Mouse (Mus musculus) gastrocnemius, postnatal 14 days (tissue): Measurements from ENCODE around the gene Vegfb. TPM values are rescaled to one million over a fixed set of nuclear protein-coding genes. Genes with fewer than 3 reads are reported as not detected.

Experiments
- total RNA-seq, 2 experiments: library from RNA; stranded (reverse); gene quantifications; 2 replicates each; pipeline ENCODE4 v1.2.3; 2021

The Vegfb gene
- total RNA-seq, 2 experiments from 2014 or later: 90.8 to 118 TPM

Other genes starting within 250 kb of the Vegfb start
- gene Rps6ka4, start 147.0 kb downstream of the Vegfb start, total RNA-seq: 1 to 10 TPM; 7.7 to 8.5 TPM
- gene Ccdc88b, start 129.4 kb downstream of the Vegfb start, total RNA-seq: under 1 TPM; 0.40 to 0.84 TPM
- 10 to 100 TPM; 34.6 to 38.9 TPM for gene Trmt112, start 78.0 kb downstream of the Vegfb start, total RNA-seq
- gene Prdx5, start 77.5 kb downstream of the Vegfb start, total RNA-seq: 100 to 1,000 TPM; 159 to 187 TPM
- gene Esrra, start 65.8 kb downstream of the Vegfb start, total RNA-seq: 10 to 100 TPM; 47.7 to 52.0 TPM
- gene Catsperz, start 62.3 kb downstream of the Vegfb start, total RNA-seq: not detected
- not detected for gene Kcnk4, start 53.1 kb downstream of the Vegfb start, total RNA-seq
- 10 to 100 TPM; 14.2 to 14.6 TPM for gene Bad, start 45.8 kb downstream of the Vegfb start, total RNA-seq
- 1 to 10 TPM; 8.9 to 9.9 TPM for gene Gpr137, start 45.2 kb downstream of the Vegfb start, total RNA-seq
- gene Ppp1r14b, start 12.7 kb downstream of the Vegfb start, total RNA-seq: 100 to 1,000 TPM; 139 to 184 TPM
- 10 to 100 TPM; 10.9 to 11.6 TPM for gene Plcb3, start 11.2 kb downstream of the Vegfb start, total RNA-seq
- gene Fkbp2, start 7.2 kb downstream of the Vegfb start, total RNA-seq: 10 to 100 TPM; 13.0 to 13.7 TPM
- gene Dnajc4, start 4.9 kb upstream of the Vegfb start, total RNA-seq: 10 to 100 TPM; 30.7 to 32.4 TPM
- 10 to 100 TPM; 15.7 to 18.9 TPM for gene Nudt22, start 8.5 kb upstream of the Vegfb start, total RNA-seq
- gene Trpt1, start 8.5 kb upstream of the Vegfb start, total RNA-seq: 10 to 100 TPM; 19.7 to 20.1 TPM
- 1 to 10 TPM; 2.0 to 2.2 TPM for gene Fermt3, start 31.8 kb upstream of the Vegfb start, total RNA-seq
- gene Stip1, start 52.3 kb upstream of the Vegfb start, total RNA-seq: 10 to 100 TPM; 80.3 to 92.4 TPM
- gene Macrod1, start 69.2 kb upstream of the Vegfb start, total RNA-seq: 100 to 1,000 TPM; 187 to 192 TPM
- under 1 TPM; 0.27 to 0.51 TPM for gene Flrt1, start 118.1 kb upstream of the Vegfb start, total RNA-seq
- 10 to 100 TPM; 52.6 to 62.6 TPM for gene Otub1, start 218.7 kb upstream of the Vegfb start, total RNA-seq
- 100 to 1,000 TPM; 167 TPM for gene Cox8a, start 230.0 kb upstream of the Vegfb start, total RNA-seq